Mouse (Mus musculus) spleen, embryonic (tissue): ENCODE results near the gene Zswim3.

Experiments
- CTCF ChIA-PET: fragments of 350-600 bp; sonication (Branson Sonifier 250); formaldehyde crosslinking; loops from one replicate; lab custom pipeline; 2022; lab: Charles Lee

Gene Zswim3

GRCm38 (mm10) chr2:164803201-164803920 is 1.5 kb upstream of the Zswim3 start:
- CTCF ChIA-PET: interaction anchor here (0.6 to 1.8 kb wide), 4 partner anchors 9 to 1917 kb away, joined by 3 to 15 read pairs (median 3); no protein-coding TSS in a partner anchor

GRCm38 (mm10) chr2:164803921-164804313 is 981 bp upstream of the Zswim3 start:
- CTCF ChIA-PET: interaction anchor here (0.7 to 1.8 kb wide), 3 partner anchors 9 to 42 kb away, joined by 3 to 15 read pairs (median 3); no protein-coding TSS in a partner anchor

GRCm38 (mm10) chr2:164805332-164805718 is 427 bp downstream of the Zswim3 start:
- CTCF ChIA-PET: interaction anchor here (0.7 to 1.8 kb wide), 3 partner anchors 11 to 28 kb away, joined by 3 to 4 read pairs (median 3); partner anchors contain the start of genes Ctsa and Neurl2

- CTCF ChIA-PET: no interaction called here
These were observed 1.7 kb downstream of the Zswim3 start for GRCm38 (mm10) chr2:164806614-164807013.

GRCm38 (mm10) chr2:164813557-164813956 is 8.7 kb downstream of the Zswim3 start:
- CTCF ChIA-PET: no interaction called here

- CTCF ChIA-PET: no interaction called here
These were observed 10.4 kb downstream of the Zswim3 start for GRCm38 (mm10) chr2:164815348-164815747.

GRCm38 (mm10) chr2:164815821-164816220 is 10.9 kb downstream of the Zswim3 start:
- CTCF ChIA-PET: no interaction called here

- CTCF ChIA-PET: no interaction called here
These were observed 12.3 kb downstream of the Zswim3 start for GRCm38 (mm10) chr2:164817206-164817605.

GRCm38 (mm10) chr2:164817703-164818102 is 12.8 kb downstream of the Zswim3 start:
- CTCF ChIA-PET: no interaction called here

GRCm38 (mm10) chr2:164821060-164821459 is 16.2 kb downstream of the Zswim3 start:
- CTCF ChIA-PET: no interaction called here

- CTCF ChIA-PET: interaction anchor here (0.6 kb wide), 1 partner anchor 162 kb away, joined by 3 read pairs; no protein-coding TSS in a partner anchor
These were observed 17.8 kb downstream of the Zswim3 start, which contains the start of gene Zswim1 for GRCm38 (mm10) chr2:164822636-164823165. Gene Zswim1, plus strand, starts transcription at chr2:164822686.

- CTCF ChIA-PET: no interaction called here
These were observed 18.3 kb downstream of the Zswim3 start for GRCm38 (mm10) chr2:164823181-164823585.

GRCm38 (mm10) chr2:164823969-164824368 is 19.1 kb downstream of the Zswim3 start:
- CTCF ChIA-PET: interaction anchor here (0.5 to 0.6 kb wide), 2 partner anchors 26 to 70 kb away, joined by 3 to 4 read pairs; no protein-coding TSS in a partner anchor

GRCm38 (mm10) chr2:164825521-164825920 is 20.6 kb downstream of the Zswim3 start:
- CTCF ChIA-PET: no interaction called here

GRCm38 (mm10) chr2:164827146-164827850 is 22.4 kb downstream of the Zswim3 start:
- CTCF ChIA-PET: no interaction called here

GRCm38 (mm10) chr2:164828437-164828836 is 23.5 kb downstream of the Zswim3 start, which contains the start of gene Spata25:
Gene Spata25, minus strand, starts transcription at chr2:164828537.
- CTCF ChIA-PET: no interaction called here

GRCm38 (mm10) chr2:164829090-164829489 is 24.2 kb downstream of the Zswim3 start:
- CTCF ChIA-PET: no interaction called here

- CTCF ChIA-PET: interaction anchor here (1.0 kb wide), 1 partner anchor 126 kb away, joined by 5 read pairs; no protein-coding TSS in a partner anchor
These were observed 26.1 kb downstream of the Zswim3 start for GRCm38 (mm10) chr2:164831029-164831428.

GRCm38 (mm10) chr2:164832032-164832747 is 27.3 kb downstream of the Zswim3 start:
- CTCF ChIA-PET: interaction anchor here (1.4 kb wide), 1 partner anchor 27 kb away, joined by 3 read pairs; no protein-coding TSS in a partner anchor

GRCm38 (mm10) chr2:164832748-164833301 is 27.9 kb downstream of the Zswim3 start, which contains the start of gene Ctsa:
Gene Ctsa, plus strand, starts transcription at chr2:164832873.
- CTCF ChIA-PET: interaction anchor here (1.4 kb wide), 1 partner anchor 27 kb away, joined by 3 read pairs; no protein-coding TSS in a partner anchor
